Mouse (Mus musculus): ENCODE data around the gene Wdr31.

- TF ChIP-seq CTCF (IDR thresholded peaks at IDR 0.05; ENCODE audit: extremely low read depth, insufficient read length, insufficient replicate concordance, low read depth, low read length) = no peak
- TF ChIP-seq POLR2A (IDR thresholded peaks at IDR 0.05; ENCODE audit: low read depth, low read length) = no peak
These were observed 32.8 kb upstream of the Wdr31 start, which contains the start of gene Hdhd3 for GRCm38 (mm10) chr4:62503374-62503970.

Measured in small intestine, adult 2 months (tissue).